ENCODE assay signal across 17 mouse cellular contexts in the genomic region with DNA sequence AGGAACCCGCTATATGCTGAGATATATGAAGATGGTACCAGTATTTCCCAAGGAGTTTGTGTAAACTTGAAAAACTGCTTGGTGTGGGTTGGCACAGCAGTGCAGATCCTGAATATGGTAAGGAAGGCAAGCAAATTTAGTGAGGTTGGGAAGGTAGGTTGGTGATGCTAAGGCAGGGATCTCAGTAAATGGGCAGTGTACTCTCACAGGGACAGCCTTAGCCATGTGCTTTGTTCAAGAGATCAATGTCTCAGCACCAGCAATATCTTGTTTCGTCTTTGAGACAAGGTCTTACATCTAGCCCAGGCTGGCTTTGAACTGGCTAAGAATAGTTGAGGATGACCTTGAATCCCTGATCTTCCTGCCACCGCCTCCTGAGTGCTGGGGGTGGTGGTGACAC. TPM values are rescaled to one million over a fixed set of nuclear protein-coding genes. Genes with fewer than 3 reads are reported as not detected.
DNase-seq lines count a peak whose midpoint lies in the region; ATAC-seq and TF ChIP-seq lines count a peak whose summit lies in the region.
"Had no signal": no experiment of that assay in that cellular context is flagged by ENCODE, and none has a peak within 500 bp of the region (broad histone marks: within the 10 kb centered on the region; RNA-seq: fewer than 3 reads in every experiment).

No protein-coding gene starts in this region.

- no peak for TF ChIP-seq CTCF in intestine, postnatal 0 days (IDR thresholded peaks at IDR 0.05; ENCODE audit: low read depth)

- DNase-seq in heart, embryonic 10.5 days (ENCODE audit: low spot score) = no peak
- DNase-seq in heart, postnatal 4 days = no peak
- no peak for DNase-seq in intestine, embryonic 14.5 days (ENCODE audit: low spot score)
- DNase-seq in 3T3-L1 (ENCODE audit: low read depth, low spot score) = peak; percentile 27
- no peak for DNase-seq in retina, embryonic 14.5 days (ENCODE audit: low spot score)
- no peak for DNase-seq in kidney, postnatal 36 days
- DNase-seq: cerebellum, adult 8-10 months; kidney, postnatal 10 days; thymus, adult 2 months had no signal

- H3K9ac ChIP-seq in intestine, embryonic 14.5 days (ENCODE audit: low read length) = no peak overlapping the region
- H3K9ac ChIP-seq in intestine, postnatal 0 days (ENCODE audit: low read depth, low read length) = no peak overlapping the region
- H3K9ac ChIP-seq in liver, embryonic 12.5 days = 0 out of 2 replicates have a peak overlapping the region, but pooled peaks have one; percentile 10
- H3K9ac ChIP-seq: forebrain, embryonic 15.5 days; hindbrain, embryonic 13.5 days; neural tube, embryonic 12.5 days had no signal

- H3K27me3 ChIP-seq in heart, embryonic 10.5 days (ENCODE audit: insufficient read depth, poor library complexity, severe bottlenecking) = no peaks in the 10 kb centered on the region
- H3K27me3 ChIP-seq in intestine, embryonic 14.5 days (replicated peaks; ENCODE audit: control insufficient read depth, insufficient read depth, low read length) = no peaks in the 10 kb centered on the region
- H3K27me3 ChIP-seq in intestine, postnatal 0 days (replicated peaks; ENCODE audit: control insufficient read depth, insufficient read depth, low read length) = no peaks in the 10 kb centered on the region
- no peaks in the 10 kb centered on the region for H3K27me3 ChIP-seq in liver, embryonic 12.5 days (replicated peaks)
- H3K27me3 ChIP-seq: forebrain, embryonic 15.5 days; hindbrain, embryonic 13.5 days; neural tube, embryonic 12.5 days had no signal

- peaks cover 24% of the 10 kb centered on the region for H3K36me3 ChIP-seq in heart, embryonic 10.5 days
- peaks cover 16% of the 10 kb centered on the region for H3K36me3 ChIP-seq in intestine, embryonic 14.5 days (ENCODE audit: control insufficient read depth, insufficient read depth, low read length)
- H3K36me3 ChIP-seq in intestine, postnatal 0 days (ENCODE audit: control insufficient read depth, insufficient read depth) = peaks cover 7% of the 10 kb centered on the region
- H3K36me3 ChIP-seq in liver, embryonic 12.5 days = peaks cover 22% of the 10 kb centered on the region

- no peaks in the 10 kb centered on the region for H3K9me3 ChIP-seq in heart, embryonic 10.5 days
- H3K9me3 ChIP-seq in intestine, embryonic 14.5 days (ENCODE audit: control insufficient read depth, low read length) = no peaks in the 10 kb centered on the region
- H3K9me3 ChIP-seq in intestine, postnatal 0 days (ENCODE audit: control insufficient read depth) = no peaks in the 10 kb centered on the region
- no peaks in the 10 kb centered on the region for H3K9me3 ChIP-seq in liver, embryonic 12.5 days (replicated peaks)
- H3K9me3 ChIP-seq: forebrain, embryonic 15.5 days; hindbrain, embryonic 13.5 days; limb, embryonic 10.5 days; neural tube, embryonic 12.5 days had no signal

- no peak overlapping the region for H3K4me2 ChIP-seq in intestine, embryonic 14.5 days (ENCODE audit: low read length)
- H3K4me2 ChIP-seq in intestine, postnatal 0 days (replicated peaks; ENCODE audit: low read depth) = no peak overlapping the region
- H3K4me2 ChIP-seq in liver, embryonic 12.5 days = 0 out of 2 replicates have a peak overlapping the region, but pooled peaks have one; percentile 32
- H3K4me2 ChIP-seq: forebrain, embryonic 15.5 days; hindbrain, embryonic 13.5 days; neural tube, embryonic 12.5 days had no signal

- peaks cover 20% of the 10 kb centered on the region for H3K4me1 ChIP-seq in heart, embryonic 10.5 days
- H3K4me1 ChIP-seq in intestine, embryonic 14.5 days (replicated peaks; ENCODE audit: control insufficient read depth, insufficient read depth, low read length) = no peaks in the 10 kb centered on the region
- no peaks in the 10 kb centered on the region for H3K4me1 ChIP-seq in intestine, postnatal 0 days (replicated peaks; ENCODE audit: control insufficient read depth, insufficient read depth, low read length)
- peaks cover 34% of the 10 kb centered on the region for H3K4me1 ChIP-seq in liver, embryonic 12.5 days
- H3K4me1 ChIP-seq: neural tube, embryonic 12.5 days had no signal

- 66% methylated on average over 3 of the region's 3 CpGs for WGBS in heart, embryonic 10.5 days
- 74% methylated on average over 3 of the region's 3 CpGs for WGBS in intestine, embryonic 14.5 days
- 77% methylated on average over 3 of the region's 3 CpGs for WGBS in intestine, postnatal 0 days
- WGBS in liver, embryonic 12.5 days (ENCODE audit: insufficient replicate concordance) = 75% methylated on average over 3 of the region's 3 CpGs

- peak overlapping the region; percentile 65; the same call in 1 of the 2 replicates for H3K27ac ChIP-seq in heart, embryonic 10.5 days
- H3K27ac ChIP-seq in intestine, embryonic 14.5 days (ENCODE audit: low read depth) = no peak overlapping the region
- H3K27ac ChIP-seq in intestine, postnatal 0 days (ENCODE audit: low read depth, low read length) = no peak overlapping the region
- peak overlapping the region; percentile 27; the same call in 1 of the 2 replicates for H3K27ac ChIP-seq in liver, embryonic 12.5 days
- H3K27ac ChIP-seq: forebrain, embryonic 15.5 days; left cerebral cortex, adult 2 months; limb, embryonic 10.5 days; neural tube, embryonic 12.5 days had no signal

- no peak overlapping the region for H3K4me3 ChIP-seq in heart, embryonic 10.5 days
- no peak overlapping the region for H3K4me3 ChIP-seq in intestine, embryonic 14.5 days (ENCODE audit: low read depth, low read length)
- no peak overlapping the region for H3K4me3 ChIP-seq in intestine, postnatal 0 days (ENCODE audit: low read depth, low read length)
- no peak overlapping the region for H3K4me3 ChIP-seq in liver, embryonic 12.5 days
- H3K4me3 ChIP-seq: erythroblast, embryonic 14.5 days; forebrain, embryonic 15.5 days; hindbrain, embryonic 13.5 days; left cerebral cortex, adult 2 months; limb, embryonic 10.5 days; neural tube, embryonic 12.5 days had no signal

- 0 out of 2 replicates have a peak, but pooled peaks have one; percentile 9 for ATAC-seq in intestine, embryonic 14.5 days (replicated peaks; ENCODE audit: low FRiP score, low TSS enrichment, low read depth)
- no peak for ATAC-seq in intestine, postnatal 0 days
- ATAC-seq in liver, embryonic 12.5 days = no peak
- ATAC-seq: forebrain, embryonic 15.5 days had no signal

RNA-seq across cellular contexts. Expression of a gene that starts 43.6 kb away (rescaled TPM):
- polyA plus RNA-seq in heart, embryonic 10.5 days (2016; fragmentation: Nextera tagmentation; extraction: Ambion mirVana) = 348 and 351 TPM in 2 replicates
- 100 to 1,000 TPM; 293 to 301 TPM for total RNA-seq in heart, postnatal 4 days (2021)
- polyA plus RNA-seq in intestine, embryonic 14.5 days (2014; fragmentation: Nextera tagmentation; extraction: Ambion mirVana) = 276 and 279 TPM in 2 replicates
- polyA plus RNA-seq in intestine, postnatal 0 days (2015; fragmentation: Nextera tagmentation; extraction: Ambion mirVana) = 321 and 331 TPM in 2 replicates
- 229 and 244 TPM in 2 replicates for polyA plus RNA-seq in liver, embryonic 12.5 days (2016; fragmentation: Nextera tagmentation; extraction: Ambion mirVana)

Comparison
In these comparisons a context has a peak if more than half of its experiments do, and no peak if none do; other contexts are left out.
1. H3K27ac ChIP-seq: peak in heart, embryonic 10.5 days (single experiment) and liver, embryonic 12.5 days (single experiment); none in intestine, embryonic 14.5 days (single experiment) and intestine, postnatal 0 days (single experiment).